1 mouse cellular context compared by ENCODE assay signal in the genomic region with DNA sequence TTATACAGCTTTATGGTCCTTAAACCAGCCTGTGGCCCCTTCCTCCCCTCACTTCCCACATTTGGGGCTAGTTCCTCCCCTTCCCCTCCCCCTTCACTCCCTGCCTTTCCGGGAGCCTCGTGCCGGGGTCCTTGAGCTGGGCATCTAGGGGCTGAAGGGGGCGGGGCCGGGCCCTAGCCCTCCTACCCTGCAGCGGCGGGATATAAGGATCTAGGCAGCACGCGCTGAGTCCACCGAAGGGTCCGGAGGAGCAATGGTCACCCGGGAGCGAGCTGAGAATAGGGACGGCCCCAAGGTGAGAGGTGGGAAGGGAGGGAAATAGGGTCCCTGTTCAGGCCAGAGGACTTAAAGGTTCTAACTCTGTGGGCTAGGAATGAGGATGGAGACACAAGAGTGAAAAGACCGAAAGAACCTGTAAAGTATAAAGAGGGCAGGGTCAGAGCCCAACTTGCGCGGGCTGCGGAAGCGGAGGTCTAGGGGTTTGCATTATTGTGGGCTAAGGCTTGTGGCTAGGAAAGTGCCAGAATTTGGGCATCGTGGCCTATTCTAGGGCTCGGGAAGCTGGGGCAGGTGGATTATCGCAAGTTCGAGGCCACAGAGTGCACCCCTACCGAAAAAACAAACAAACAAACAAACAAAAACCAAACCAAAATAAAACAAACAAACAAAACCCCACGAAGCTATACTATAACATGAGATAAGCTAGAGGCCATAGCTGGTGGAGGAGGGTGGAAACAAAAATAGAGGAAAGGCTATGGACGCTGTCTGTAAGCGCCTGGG.
TF ChIP-seq lines count a peak whose summit lies in the region.

Gene Hes7 (plus strand): TSS at position 184 of the 780 bp plus-strand sequence.

TF ChIP-seq in MEL, 35 proteins besides CTCF, POLR2A, EP300 and RAD21 (continued from another document):
- TF ChIP-seq ETS1 (IDR thresholded peaks at IDR 0.05; ENCODE audit: low read depth, low read length) (0 out of 2 replicates have a peak, but pooled peaks have one; percentile 18), MAZ (IDR thresholded peaks at IDR 0.05; ENCODE audit: low read depth, low read length) (peak; percentile 72; the same call in 1 of the 2 replicates), ELF1 (IDR thresholded peaks at IDR 0.05; ENCODE audit: low read depth, low read length) (peak; percentile 13; the same call in 1 of the 2 replicates), SIN3A (IDR thresholded peaks at IDR 0.05; ENCODE audit: low read length) (peak; percentile 46), SMC3 (IDR thresholded peaks at IDR 0.05; ENCODE audit: low read depth, low read length) (no peak)
